Mouse (Mus musculus) MEL (cell line): ENCODE data around the gene Lpxn.

Experiments used
- BHLHE40 ChIP-seq: IDR thresholded peaks from 2 replicates; pipeline ENCODE4 v1.6.1; 2012; ENCODE audit warnings: low read depth, mild to moderate bottlenecking, inconsistent platforms, low read length, improper control_type of control experiment, borderline replicate concordance
- CTCF ChIP-seq, 3 experiments: IDR thresholded peaks in 2 of 3; conservative IDR thresholded peaks in 1 of 3; 2 replicates each; pipeline ENCODE4 v1.5.1; 2011 to 2012; ENCODE audit warnings: low read length in 3 of 3, low read depth in 2 of 3, mild to moderate bottlenecking in 2 of 3, improper control_type of control experiment in 1 of 3, inconsistent platforms in 1 of 3, mixed read lengths in 1 of 3, moderate library complexity in 1 of 3; ENCODE audit not compliant: control insufficient read depth in 1 of 3, insufficient read depth in 1 of 3, poor library complexity in 1 of 3, severe bottlenecking in 1 of 3
- EP300 ChIP-seq, 2 experiments: IDR thresholded peaks; 2 replicates each; pipeline ENCODE4 v1.6.1; 2011; ENCODE audit warnings: improper control_type of control experiment in 2 of 2, low read length in 2 of 2, low read depth in 1 of 2, mild to moderate bottlenecking in 1 of 2
- GATA1 ChIP-seq: IDR thresholded peaks from 2 replicates; pipeline ENCODE4 v1.6.1; 2011; ENCODE audit warnings: low read depth, low read length, improper control_type of control experiment
- HCFC1 ChIP-seq: IDR thresholded peaks from 2 replicates; pipeline ENCODE4 v1.6.1; 2012; ENCODE audit warnings: low read depth, mild to moderate bottlenecking, inconsistent platforms, low read length, improper control_type of control experiment, moderate library complexity
- KAT2A ChIP-seq: conservative IDR thresholded peaks from 2 replicates; pipeline ENCODE4 v1.6.1; 2012; ENCODE audit warnings: low read depth, low read length, improper control_type of control experiment, inconsistent platforms
- MAX ChIP-seq: IDR thresholded peaks from 2 replicates; pipeline ENCODE4 v1.6.1; 2011; ENCODE audit warnings: low read length, improper control_type of control experiment
- MYC ChIP-seq: IDR thresholded peaks from 2 replicates; pipeline ENCODE4 v1.6.1; 2011; ENCODE audit warnings: low read depth, mild to moderate bottlenecking, low read length, improper control_type of control experiment, moderate library complexity
- POLR2A ChIP-seq, 2 experiments: IDR thresholded peaks; 2 replicates each; pipeline ENCODE4 v1.6.1; 2011 to 2012; ENCODE audit warnings: low read length in 2 of 2, mild to moderate bottlenecking in 2 of 2, control low read depth in 1 of 2, improper control_type of control experiment in 1 of 2, low read depth in 1 of 2, moderate library complexity in 1 of 2; ENCODE audit not compliant: control insufficient read depth in 1 of 2, insufficient read depth in 1 of 2, poor library complexity in 1 of 2
- POLR2AphosphoS2 ChIP-seq: IDR thresholded peaks from 2 replicates; pipeline ENCODE4 v1.6.1; 2011; ENCODE audit warnings: low read length, improper control_type of control experiment
- TCF12 ChIP-seq: IDR thresholded peaks from 2 replicates; pipeline ENCODE4 v1.6.1; 2014; ENCODE audit warnings: low read depth, mild to moderate bottlenecking, inconsistent platforms, low read length, improper control_type of control experiment, moderate library complexity

DNA sequence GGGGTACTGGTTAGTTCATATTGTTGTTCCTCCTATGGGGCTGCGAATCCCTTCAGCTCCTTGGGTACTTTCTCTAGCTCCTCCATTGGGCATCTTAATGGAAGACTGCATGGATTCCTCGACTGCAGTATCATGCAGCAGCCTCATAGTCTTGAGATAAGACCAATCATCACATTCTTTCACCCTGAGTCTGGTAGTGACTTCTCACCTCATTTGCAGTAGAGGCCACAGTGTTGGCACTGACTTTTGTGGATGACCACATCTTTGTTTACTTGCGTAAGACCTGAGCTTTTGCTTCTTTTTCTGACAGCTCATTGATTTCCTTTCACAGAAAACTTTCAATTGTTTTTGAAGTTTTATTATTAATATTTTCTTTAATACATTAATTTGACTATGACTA is 9.7 kb downstream of the Lpxn start:
- TF ChIP-seq TCF12 (no peak), KAT2A (no peak), POLR2A (IDR thresholded peaks at IDR 0.05; ENCODE audit: control insufficient read depth in 1 of 2, insufficient read depth in 1 of 2, low read depth in 1 of 2, low read length in 2 of 2, poor library complexity in 1 of 2) (no peak), MAX (no peak), CTCF (IDR thresholded peaks at IDR 0.05 in 2 of 3, conservative IDR thresholded peaks at IDR 0.05 in 1 of 3; ENCODE audit: control insufficient read depth in 1 of 3, insufficient read depth in 1 of 3, low read depth in 2 of 3, low read length in 3 of 3, poor library complexity in 1 of 3, severe bottlenecking in 1 of 3) (no peak), GATA1 (no peak), BHLHE40 (no peak), HCFC1 (no peak), POLR2AphosphoS2 (no peak), EP300 (IDR thresholded peaks at IDR 0.05; ENCODE audit: low read depth in 1 of 2, low read length in 2 of 2) (no peak), MYC (no peak)
